Mouse (Mus musculus) ES-Bruce4 (cell line): Measurements from ENCODE around the gene Mettl11b.

Source experiments
- CTCF ChIP-seq: IDR thresholded peaks from one replicate; pipeline ENCODE4 v1.8.1; 2011; ENCODE audit warnings: low read depth, low read length
- EP300 ChIP-seq: IDR thresholded peaks from 2 replicates; pipeline ENCODE4 v1.6.1; 2011; ENCODE audit warnings: low read depth, low read length; ENCODE audit not compliant: insufficient read depth
- POLR2A ChIP-seq: IDR thresholded peaks from one replicate; pipeline ENCODE4 v1.8.1; 2011; ENCODE audit warnings: low read length; ENCODE audit not compliant: insufficient read depth

- no peak for TF ChIP-seq CTCF
- no peak for TF ChIP-seq EP300
- TF ChIP-seq POLR2A, result no peak
These were observed 32.6 kb upstream of the Mettl11b start for GRCm38 (mm10) chr1:163757462-163758207.
